Mouse (Mus musculus) stomach, embryonic 14.5 days (tissue): ENCODE results near the gene Lbhd2. TPM values are rescaled to one million over a fixed set of nuclear protein-coding genes. Genes with fewer than 3 reads are reported as not detected.

Experiments
- ATAC-seq: fragments of 200-750 bp; cut with Nextera tagmentation; 2 replicates; pipeline ENCODE4 v1.8.0; 2017; ENCODE audit warnings: low read depth, moderate TSS enrichment; ENCODE audit not compliant: insufficient number of reproducible peaks, insufficient read depth, low FRiP score
- H3K27ac ChIP-seq: fragments of 300-500 bp; sonication (generic); 2 replicates; pipeline ENCODE4 v1.5.1; 2014; ENCODE audit warnings: mild to moderate bottlenecking, low read length, moderate library complexity, mixed read lengths
- H3K27me3 ChIP-seq: fragments of 300-500 bp; sonication (generic); 2 replicates; pipeline ENCODE4 v1.6.1; 2014; ENCODE audit warnings: low read length, control low read depth, mixed read lengths; ENCODE audit not compliant: control insufficient read depth, insufficient read depth
- H3K36me3 ChIP-seq: fragments of 300-500 bp; sonication (generic); 2 replicates; pipeline ENCODE4 v1.6.1; 2014; ENCODE audit warnings: mild to moderate bottlenecking, control low read depth, low read length, moderate library complexity, mixed read lengths; ENCODE audit not compliant: control insufficient read depth, insufficient read depth
- H3K4me1 ChIP-seq: fragments of 300-500 bp; sonication (generic); 2 replicates; pipeline ENCODE4 v1.6.1; 2014; ENCODE audit warnings: low read length, control low read depth, mixed read lengths; ENCODE audit not compliant: control insufficient read depth, insufficient read depth
- H3K4me2 ChIP-seq: fragments of 300-500 bp; sonication (generic); replicated peaks from 2 replicates; pipeline ENCODE4 v1.6.1; 2014; ENCODE audit warnings: low read depth, low read length, control low read depth
- H3K4me3 ChIP-seq: fragments of 300-500 bp; sonication (generic); 2 replicates; pipeline ENCODE4 v1.5.1; 2014; ENCODE audit warnings: low read depth, low read length, control low read depth
- H3K9ac ChIP-seq: fragments of 300-500 bp; sonication (generic); replicated peaks from 2 replicates; pipeline ENCODE4 v1.6.1; 2014; ENCODE audit warnings: low read depth, mild to moderate bottlenecking, control low read depth, low read length, moderate library complexity, mixed read lengths
- H3K9me3 ChIP-seq: fragments of 300-500 bp; sonication (generic); 2 replicates; pipeline ENCODE4 v1.6.1; 2016; ENCODE audit warnings: low read depth, low read length, control low read depth; ENCODE audit not compliant: control insufficient read depth
- WGBS: fragments of 180-500 bp; shearing (Covaris S2); extraction: QIAGEN DNeasy Blood & Tissue Kit; methylation state at CpG from one replicate; pipeline ENCODE4 v1.1.7; 2014; 5-methylcytosine and 5-hydroxymethylcytosine counted together
- polyA plus RNA-seq: library from polyadenylated mRNA; unstranded; fragments of >200 nt; fragmentation: Nextera tagmentation; extraction: Ambion mirVana; gene quantifications from 2 replicates; pipeline ENCODE4 v1.2.1, GENCODE M21; 2014

Gene Lbhd2
- polyA plus RNA-seq, 1 experiment from 2014 or later = 0.93 TPM

GRCm38 (mm10) chr12:111430868-111431817 is 24.5 kb downstream of the Lbhd2 start:
- Histone ChIP-seq H3K9ac (no peak overlapping the region), H3K36me3 (no peaks in the 10 kb centered on the region), H3K4me3 (no peak overlapping the region), H3K27ac (peak overlapping the region; percentile 33; the same call in 1 of the 2 replicates), H3K4me2 (no peak overlapping the region), H3K9me3 (no peaks in the 10 kb centered on the region), H3K27me3 (0 out of 2 replicates have a peak, but pooled peaks cover 24% of the 10 kb centered on the region), H3K4me1 (peaks cover 20% of the 10 kb centered on the region)
- no peak for ATAC-seq
- WGBS = 39% methylated on average over 14 of the region's 14 CpGs

GRCm38 (mm10) chr12:111432097-111432496 is 25.5 kb downstream of the Lbhd2 start:
- Histone ChIP-seq H3K27me3 (0 out of 2 replicates have a peak, but pooled peaks cover 24% of the 10 kb centered on the region), H3K9me3 (no peaks in the 10 kb centered on the region), H3K4me2 (no peak overlapping the region), H3K36me3 (no peaks in the 10 kb centered on the region), H3K27ac (no peak overlapping the region), H3K4me1 (peaks cover 20% of the 10 kb centered on the region), H3K4me3 (no peak overlapping the region), H3K9ac (no peak overlapping the region)
- whole genome bisulfite sequencing = 30% methylated on average over 4 of the region's 4 CpGs
- no peak for ATAC-seq

DNA sequence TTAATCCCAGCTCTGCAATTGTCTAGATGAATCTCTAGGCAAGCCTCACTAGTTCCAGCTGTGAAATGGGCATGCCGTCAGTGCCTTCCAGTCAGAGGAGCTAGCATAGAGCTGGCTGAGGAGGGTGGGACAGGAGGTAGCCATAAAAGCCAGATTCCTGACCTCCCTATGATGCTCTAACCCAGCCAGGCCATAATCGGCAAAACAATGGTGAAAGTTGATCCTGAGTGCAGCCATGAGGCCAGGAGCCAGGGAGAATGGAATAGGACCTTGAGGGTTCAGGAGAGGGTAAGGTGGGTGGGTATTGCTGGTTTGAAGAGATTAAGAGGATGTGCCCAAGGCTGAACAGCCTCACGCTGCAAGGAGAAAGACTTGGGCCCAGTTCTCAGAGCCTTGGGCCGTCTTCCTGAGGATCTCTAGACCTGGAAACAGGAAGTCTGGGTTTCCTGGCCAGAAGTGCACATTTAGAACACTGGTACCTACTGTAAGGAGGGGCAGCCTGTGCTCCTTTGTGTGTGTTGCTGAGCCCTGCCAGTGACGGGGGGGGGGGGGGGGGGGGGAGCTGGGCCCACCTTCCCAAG is 26.2 kb downstream of the Lbhd2 start:
- Histone ChIP-seq H3K4me2 (no peak overlapping the region), H3K27ac (peak overlapping the region; percentile 13; the same call in 1 of the 2 replicates), H3K9ac (no peak overlapping the region), H3K9me3 (no peaks in the 10 kb centered on the region), H3K36me3 (no peaks in the 10 kb centered on the region), H3K4me3 (no peak overlapping the region), H3K27me3 (0 out of 2 replicates have a peak, but pooled peaks cover 21% of the 10 kb centered on the region), H3K4me1 (peaks cover 20% of the 10 kb centered on the region)
- no peak for ATAC-seq
- 67% methylated on average over 5 of the region's 5 CpGs for WGBS

DNA sequence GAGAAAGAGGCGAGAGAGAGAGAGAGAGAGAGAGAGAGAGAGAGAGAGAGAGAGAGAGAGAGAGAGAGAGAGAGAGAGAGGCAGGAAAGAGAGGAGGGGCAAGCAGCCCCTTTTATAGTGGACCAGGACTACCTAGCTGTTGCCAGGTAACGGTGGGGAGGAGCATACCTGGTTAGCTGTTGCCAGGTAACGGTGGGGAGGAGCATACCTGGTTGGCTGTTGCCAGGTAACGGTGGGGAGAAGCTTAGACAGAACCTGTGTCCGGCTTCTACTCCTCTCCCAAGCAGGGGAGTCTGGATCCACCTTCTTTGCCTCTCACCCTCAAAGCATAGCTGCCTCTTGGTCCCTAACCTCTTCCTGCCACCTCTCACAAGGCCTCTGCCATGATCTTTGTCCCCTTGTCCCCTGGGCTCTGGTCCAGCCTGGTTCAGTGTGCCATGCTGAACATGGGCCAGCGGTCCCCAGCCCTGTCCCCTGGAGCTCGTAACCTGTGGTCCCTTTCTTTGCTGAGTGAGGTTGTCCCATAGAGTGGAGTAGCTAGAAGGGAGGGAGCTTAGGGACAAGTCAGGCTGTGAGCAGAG is 27.6 kb downstream of the Lbhd2 start:
- Histone ChIP-seq H3K9me3 (no peaks in the 10 kb centered on the region), H3K27ac (no peak overlapping the region), H3K4me3 (no peak overlapping the region), H3K4me1 (peaks cover 20% of the 10 kb centered on the region), H3K4me2 (no peak overlapping the region), H3K27me3 (0 out of 2 replicates have a peak, but pooled peaks cover 12% of the 10 kb centered on the region), H3K36me3 (no peaks in the 10 kb centered on the region), H3K9ac (no peak overlapping the region)
- ATAC-seq = no peak
- WGBS = 39% methylated on average over 7 of the region's 7 CpGs

DNA sequence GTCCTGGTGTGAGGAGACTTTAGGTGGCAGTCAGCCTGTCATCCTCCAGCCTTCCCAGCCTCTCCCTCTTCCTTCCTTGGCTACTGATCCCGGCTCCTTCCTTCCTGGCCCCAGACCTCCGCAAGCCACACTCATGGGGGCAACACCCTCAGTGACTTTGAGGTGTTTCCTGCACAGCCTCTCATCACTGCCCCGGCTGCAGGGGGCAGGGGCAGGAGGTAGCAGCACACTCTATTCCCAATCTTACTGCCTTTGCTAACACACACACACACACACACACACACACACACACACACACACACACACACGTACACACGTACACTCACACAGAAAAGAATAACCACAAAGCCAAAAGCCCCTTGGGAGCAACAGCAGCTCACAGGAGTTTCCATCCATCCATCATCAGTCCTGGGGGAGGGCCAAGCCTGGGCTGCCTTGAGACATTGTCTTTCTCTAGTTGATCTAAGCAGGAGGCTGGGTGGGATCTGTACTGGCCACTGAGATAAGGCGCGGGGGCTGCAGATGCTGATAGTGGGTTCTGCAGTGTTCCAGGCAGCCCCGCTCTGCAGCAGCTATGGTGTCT is 28.2 kb downstream of the Lbhd2 start:
- Histone ChIP-seq H3K27ac (no peak overlapping the region), H3K9me3 (no peaks in the 10 kb centered on the region), H3K9ac (no peak overlapping the region), H3K4me2 (no peak overlapping the region), H3K36me3 (no peaks in the 10 kb centered on the region), H3K4me3 (no peak overlapping the region), H3K4me1 (peaks cover 17% of the 10 kb centered on the region), H3K27me3 (0 out of 2 replicates have a peak, but pooled peaks cover 12% of the 10 kb centered on the region)
- WGBS = 33% methylated on average over 8 of the region's 8 CpGs
- no peak for ATAC-seq

- Histone ChIP-seq H3K27ac (no peak overlapping the region), H3K9ac (no peak overlapping the region), H3K36me3 (no peaks in the 10 kb centered on the region), H3K4me2 (no peak overlapping the region), H3K4me3 (no peak overlapping the region), H3K9me3 (no peaks in the 10 kb centered on the region), H3K27me3 (0 out of 2 replicates have a peak, but pooled peaks cover 5% of the 10 kb centered on the region), H3K4me1 (peaks cover 11% of the 10 kb centered on the region; the same call in 1 of the 2 replicates)
- 92% methylated on average over 3 of the region's 3 CpGs for WGBS
- no peak for ATAC-seq
Measured at GRCm38 (mm10) chr12:111436170-111436569, 29.6 kb downstream of the Lbhd2 start.

- Histone ChIP-seq H3K9ac (no peak overlapping the region), H3K27me3 (0 out of 2 replicates have a peak, but pooled peaks cover 4% of the 10 kb centered on the region), H3K27ac (no peak overlapping the region), H3K4me3 (no peak overlapping the region), H3K9me3 (no peaks in the 10 kb centered on the region), H3K4me2 (no peak overlapping the region), H3K4me1 (peaks cover 11% of the 10 kb centered on the region; the same call in 1 of the 2 replicates), H3K36me3 (no peaks in the 10 kb centered on the region)
- WGBS = 60% methylated on average over 8 of the region's 8 CpGs
- ATAC-seq = no peak
Measured at GRCm38 (mm10) chr12:111436640-111437039, 30.0 kb downstream of the Lbhd2 start.
